Mouse (Mus musculus) liver, postnatal 0 days (tissue): ENCODE data around the gene Frmd5. TPM values are rescaled to one million over a fixed set of nuclear protein-coding genes. Genes with fewer than 3 reads are reported as not detected.

Source experiments
- ATAC-seq: fragments of 200-750 bp; cut with Nextera tagmentation; 2 replicates; pipeline ENCODE4 v1.8.0; 2017; ENCODE audit warnings: mild to moderate bottlenecking, moderate library complexity
- DNase-seq: peaks from one replicate; pipeline ENCODE4 v3.0.0-alpha.2; 2016
- H3K27ac ChIP-seq: fragments of 300-500 bp; sonication (generic); 2 replicates; pipeline ENCODE4 v1.5.1; 2014; ENCODE audit warnings: antibody characterized with exemption, moderate library complexity, mild to moderate bottlenecking, low read depth
- H3K27me3 ChIP-seq: fragments of 300-500 bp; sonication (generic); 2 replicates; pipeline ENCODE4 v1.6.1; 2014; ENCODE audit warnings: low read length, control low read depth, mixed read lengths; ENCODE audit not compliant: insufficient read depth
- H3K36me3 ChIP-seq: fragments of 300-500 bp; sonication (generic); replicated peaks from 2 replicates; pipeline ENCODE4 v1.6.1; 2014; ENCODE audit warnings: mild to moderate bottlenecking, control low read depth, low read length, moderate library complexity, mixed read lengths; ENCODE audit not compliant: insufficient read depth
- H3K4me1 ChIP-seq: fragments of 300-500 bp; sonication (generic); 2 replicates; pipeline ENCODE4 v1.6.1; 2014; ENCODE audit warnings: antibody characterized with exemption, mild to moderate bottlenecking, control low read depth; ENCODE audit not compliant: insufficient read depth
- H3K4me2 ChIP-seq: fragments of 300-500 bp; sonication (generic); 2 replicates; pipeline ENCODE4 v1.6.1; 2014; ENCODE audit warnings: low read depth, mild to moderate bottlenecking, low read length, moderate library complexity, mixed read lengths
- H3K4me3 ChIP-seq: fragments of 300-500 bp; sonication (generic); 2 replicates; pipeline ENCODE4 v1.5.1; 2014; ENCODE audit warnings: low read depth, low read length
- H3K9ac ChIP-seq: fragments of 300-500 bp; sonication (generic); replicated peaks from 2 replicates; pipeline ENCODE4 v1.6.1; 2014; ENCODE audit warnings: mild to moderate bottlenecking, moderate library complexity
- H3K9me3 ChIP-seq: fragments of 300-500 bp; sonication (generic); 2 replicates; pipeline ENCODE4 v1.6.1; 2016; ENCODE audit warnings: mild to moderate bottlenecking, control low read depth, low read length, mixed read lengths
- CTCF ChIP-seq: sonication (generic); IDR thresholded peaks from 2 replicates; pipeline ENCODE4 v1.5.1; 2016; ENCODE audit warnings: antibody characterized with exemption, low read depth
- EP300 ChIP-seq: IDR thresholded peaks from 2 replicates; pipeline ENCODE4 v1.6.1; 2016; ENCODE audit warnings: antibody characterized with exemption, low read depth, mild to moderate bottlenecking
- WGBS: fragments of 180-500 bp; shearing (Covaris S2); extraction: QIAGEN DNeasy Blood & Tissue Kit; methylation state at CpG from one replicate; pipeline ENCODE4 v1.1.7; 2014; ENCODE audit not compliant: insufficient replicate concordance; 5-methylcytosine and 5-hydroxymethylcytosine counted together
- polyA plus RNA-seq: library from polyadenylated mRNA; unstranded; fragments of >200 nt; fragmentation: Nextera tagmentation; extraction: Ambion mirVana; gene quantifications from 2 replicates; pipeline ENCODE4 v1.2.1, GENCODE M21; 2015

Gene Frmd5
- polyA plus RNA-seq, 1 experiment from 2014 or later: 0.18 TPM

GRCm38 (mm10) chr2:121756336-121756735 lies 50.6 kb downstream of the Frmd5 start:
- no peaks in the 10 kb centered on the region for H3K4me1 ChIP-seq
- no peaks in the 10 kb centered on the region for H3K36me3 ChIP-seq
- no peaks in the 10 kb centered on the region for H3K9me3 ChIP-seq
- H3K27ac ChIP-seq: no peak overlapping the region
- DNase-seq (no peak), ATAC-seq (no peak)
- 96% methylated on average over 1 of the region's 1 CpGs for WGBS
- H3K27me3 ChIP-seq: no peaks in the 10 kb centered on the region
- TF ChIP-seq EP300: no peak
- TF ChIP-seq CTCF: no peak
- no peak overlapping the region for H3K4me2 ChIP-seq
- no peak overlapping the region for H3K4me3 ChIP-seq
- H3K9ac ChIP-seq: no peak overlapping the region

- no peaks in the 10 kb centered on the region for H3K9me3 ChIP-seq
- no peak for ATAC-seq
- no peak overlapping the region for H3K4me3 ChIP-seq
- no peak overlapping the region for H3K4me2 ChIP-seq
- WGBS: 70% methylated on average over 6 of the region's 6 CpGs
- no peak overlapping the region for H3K27ac ChIP-seq
- H3K4me1 ChIP-seq: no peaks in the 10 kb centered on the region
- DNase-seq: no peak
- H3K9ac ChIP-seq: no peak overlapping the region
- H3K36me3 ChIP-seq: no peaks in the 10 kb centered on the region
- TF ChIP-seq CTCF (no peak), EP300 (no peak)
- H3K27me3 ChIP-seq: no peaks in the 10 kb centered on the region
These were observed 51.8 kb downstream of the Frmd5 start for GRCm38 (mm10) chr2:121755056-121755455.

- Histone ChIP-seq H3K27ac (no peak overlapping the region), H3K9ac (no peak overlapping the region), H3K36me3 (no peaks in the 10 kb centered on the region), H3K27me3 (no peaks in the 10 kb centered on the region), H3K4me3 (no peak overlapping the region), H3K4me2 (no peak overlapping the region), H3K4me1 (no peaks in the 10 kb centered on the region), H3K9me3 (no peaks in the 10 kb centered on the region)
- 75% methylated on average over 6 of the region's 6 CpGs for WGBS
- ATAC-seq: no peak
- no peak for TF ChIP-seq EP300
- DNase-seq: no peak
These were observed 56.8 kb downstream of the Frmd5 start for GRCm38 (mm10) chr2:121750121-121750520.

- DNase-seq (no peak), ATAC-seq (no peak)
- H3K4me1 ChIP-seq: no peaks in the 10 kb centered on the region
- TF ChIP-seq EP300 (no peak), CTCF (no peak)
- no peak overlapping the region for H3K9ac ChIP-seq
- H3K4me2 ChIP-seq: no peak overlapping the region
- H3K27me3 ChIP-seq: no peaks in the 10 kb centered on the region
- no peaks in the 10 kb centered on the region for H3K36me3 ChIP-seq
- WGBS: 74% methylated on average over 2 of the region's 2 CpGs
- no peak overlapping the region for H3K4me3 ChIP-seq
- H3K9me3 ChIP-seq: no peaks in the 10 kb centered on the region
- H3K27ac ChIP-seq: no peak overlapping the region
These were observed 65.7 kb downstream of the Frmd5 start for GRCm38 (mm10) chr2:121741151-121741550.

GRCm38 (mm10) chr2:121739410-121739809 lies 67.5 kb downstream of the Frmd5 start:
- H3K9ac ChIP-seq: no peak overlapping the region
- no peak for TF ChIP-seq EP300
- TF ChIP-seq CTCF: no peak
- H3K4me2 ChIP-seq: no peak overlapping the region
- no peak overlapping the region for H3K4me3 ChIP-seq
- H3K9me3 ChIP-seq: no peaks in the 10 kb centered on the region
- H3K4me1 ChIP-seq: no peaks in the 10 kb centered on the region
- DNase-seq (no peak), ATAC-seq (no peak)
- H3K36me3 ChIP-seq: no peaks in the 10 kb centered on the region
- no peaks in the 10 kb centered on the region for H3K27me3 ChIP-seq
- H3K27ac ChIP-seq: no peak overlapping the region
- 78% methylated on average over 4 of the region's 4 CpGs for WGBS

- Histone ChIP-seq H3K36me3 (no peaks in the 10 kb centered on the region), H3K9ac (no peak overlapping the region), H3K27ac (no peak overlapping the region), H3K4me3 (no peak overlapping the region), H3K27me3 (no peaks in the 10 kb centered on the region), H3K9me3 (no peaks in the 10 kb centered on the region), H3K4me2 (no peak overlapping the region), H3K4me1 (no peaks in the 10 kb centered on the region)
- DNase-seq (no peak), ATAC-seq (no peak)
- TF ChIP-seq CTCF: no peak
- no peak for TF ChIP-seq EP300
- 80% methylated on average over 7 of the region's 7 CpGs for WGBS
These were observed 73.5 kb downstream of the Frmd5 start for GRCm38 (mm10) chr2:121733426-121733825.

- no peaks in the 10 kb centered on the region for H3K4me1 ChIP-seq
- TF ChIP-seq CTCF (no peak), EP300 (no peak)
- no peaks in the 10 kb centered on the region for H3K27me3 ChIP-seq
- H3K36me3 ChIP-seq: no peaks in the 10 kb centered on the region
- H3K27ac ChIP-seq: no peak overlapping the region
- no peak overlapping the region for H3K4me2 ChIP-seq
- no peak overlapping the region for H3K9ac ChIP-seq
- no peaks in the 10 kb centered on the region for H3K9me3 ChIP-seq
- ATAC-seq: no peak
- 80% methylated on average over 11 of the region's 11 CpGs for WGBS
- no peak for DNase-seq
- H3K4me3 ChIP-seq: no peak overlapping the region
These were observed 76.4 kb downstream of the Frmd5 start for GRCm38 (mm10) chr2:121730486-121730885.
